Mouse (Mus musculus) kidney, postnatal 14 days (tissue): ENCODE measurements around the gene Ttc34.
A peak's percentile ranks its signal among the peaks of the same experiment; 100 is the strongest.

Source experiments
- DNase-seq: peaks from one replicate; pipeline ENCODE4 v3.0.0; 2022; ENCODE audit warnings: mixed read lengths

Gene Ttc34

DNA sequence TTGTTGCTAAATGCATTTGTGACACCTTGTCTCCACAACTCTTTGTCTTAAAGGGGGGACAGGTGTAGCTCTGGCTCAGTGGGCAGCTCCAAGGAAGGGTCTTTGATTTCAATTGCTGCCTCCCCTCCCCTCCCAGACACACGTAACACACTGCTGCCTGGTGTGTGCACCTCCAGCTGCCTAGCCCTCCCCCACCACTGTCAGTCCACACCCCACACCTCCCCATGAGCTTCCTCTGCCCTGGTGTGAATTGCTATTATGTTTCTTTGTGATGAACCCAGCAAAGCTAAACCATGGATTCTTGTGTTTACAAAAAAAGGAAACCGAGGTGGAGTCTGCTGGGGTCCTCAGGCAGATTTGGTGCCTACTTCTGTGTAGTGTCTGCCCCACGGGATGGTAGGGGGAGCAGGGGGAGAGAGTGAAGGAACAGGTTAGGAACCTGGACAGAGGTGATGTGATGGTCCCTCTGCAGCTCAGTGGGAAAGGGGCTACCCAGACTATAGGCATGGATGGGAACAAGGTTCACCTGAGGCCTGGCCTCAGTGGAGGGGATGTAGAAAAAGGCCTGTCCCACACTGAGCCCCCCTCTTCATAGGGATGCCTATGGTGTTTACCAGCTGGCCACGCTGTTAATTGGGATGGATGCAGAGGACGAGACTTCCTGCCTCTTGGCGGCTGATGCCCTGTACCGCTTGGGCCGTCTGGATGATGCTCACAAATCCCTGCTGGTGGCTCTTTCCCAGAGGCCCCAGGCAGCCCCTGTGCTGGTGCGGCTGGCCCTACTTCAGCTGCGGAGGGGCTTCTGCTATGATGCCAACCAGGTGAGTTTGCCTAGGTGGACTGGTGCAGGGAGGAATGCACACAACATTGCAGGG is 20.3 kb downstream of the Ttc34 start:
- DNase-seq, result no peak

DNA sequence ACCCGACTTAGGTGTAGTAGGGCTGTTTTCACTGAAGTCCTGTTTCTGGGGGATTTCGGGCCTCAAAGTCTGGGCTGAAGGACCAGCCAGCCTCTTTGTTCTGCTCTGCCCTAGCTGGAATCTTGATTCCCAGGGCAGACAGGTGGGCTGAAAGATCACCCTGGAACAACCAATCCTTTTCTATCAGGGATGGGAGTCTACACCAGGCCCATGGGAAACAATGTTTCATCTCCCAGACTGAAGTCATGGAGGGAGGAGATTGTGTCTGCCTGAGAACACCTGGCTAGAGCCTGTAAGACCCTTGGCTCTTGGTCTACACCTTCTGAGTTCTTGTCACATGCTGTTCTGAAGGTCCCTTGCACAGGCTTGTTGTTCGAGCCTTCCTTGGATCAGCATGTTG is 21.3 kb downstream of the Ttc34 start:
- no peak for DNase-seq

DNA sequence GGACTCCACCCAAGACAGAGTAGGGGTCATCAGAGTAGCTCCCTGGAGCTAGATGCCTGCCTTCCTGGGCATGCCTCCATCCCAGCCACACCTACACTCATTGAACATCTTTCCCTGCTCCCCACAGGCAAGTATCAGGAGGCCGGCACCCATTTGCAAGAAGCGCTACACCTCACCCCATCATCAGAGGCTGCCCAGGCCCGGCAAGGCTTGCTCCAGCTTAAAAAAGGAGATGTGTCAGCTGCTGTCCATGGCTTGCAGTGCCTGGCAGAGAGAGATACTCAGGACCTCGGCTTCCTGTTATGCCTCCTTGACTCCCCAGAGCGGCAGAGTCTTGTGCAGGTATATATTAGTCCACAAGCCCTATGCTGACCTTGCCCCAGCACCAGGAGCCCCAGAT is 24.7 kb downstream of the Ttc34 start:
- no peak for DNase-seq

DNA sequence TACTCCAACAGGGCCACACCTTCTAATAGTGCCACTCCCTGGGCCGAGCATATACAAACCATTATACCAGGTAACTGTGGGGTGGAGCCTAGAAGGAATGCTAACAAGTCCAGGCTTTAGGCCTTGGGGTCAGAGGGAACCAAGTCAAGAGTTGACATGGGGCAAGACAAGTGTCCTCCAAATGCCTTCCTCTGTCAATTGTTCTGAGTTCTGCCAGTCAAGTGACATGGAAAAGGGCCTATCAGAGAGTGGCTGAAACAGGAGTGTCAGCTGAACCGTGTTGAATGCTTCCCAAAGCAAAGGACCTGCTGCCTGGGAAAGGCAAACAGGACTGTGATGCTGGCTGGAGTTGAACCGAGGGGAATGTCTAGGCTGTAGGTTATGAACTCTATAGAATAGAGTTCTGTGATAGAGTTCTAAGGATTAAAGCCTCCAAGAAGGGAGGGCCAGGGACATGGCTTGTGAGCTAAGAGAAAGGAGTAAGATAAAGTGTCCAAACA is 26.2 kb downstream of the Ttc34 start:
- DNase-seq, result no peak

DNA sequence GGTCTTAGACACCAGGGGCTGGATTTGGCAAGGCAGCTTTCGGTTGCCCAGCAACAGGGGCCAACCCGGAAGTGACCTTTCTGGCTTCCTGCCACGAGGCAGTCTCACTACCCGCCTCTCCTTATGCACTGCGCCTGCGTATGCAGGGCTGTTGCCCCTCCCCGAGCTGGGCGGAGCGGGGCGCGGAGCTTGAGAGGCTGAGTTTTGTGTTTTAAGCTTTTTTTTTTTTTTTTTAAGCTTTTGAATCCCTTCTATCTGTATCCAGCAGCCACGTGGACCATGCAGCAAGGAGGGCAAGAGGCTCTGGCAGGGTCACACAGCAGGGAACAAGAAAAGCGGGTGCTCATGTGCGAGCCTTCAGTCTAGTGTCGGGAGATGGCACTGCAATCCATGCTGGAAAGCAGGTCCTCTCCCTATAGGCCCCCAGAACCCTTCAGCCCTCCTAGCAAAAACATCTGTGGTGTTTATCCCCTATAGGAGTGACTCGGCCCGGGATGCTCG is 27.1 kb downstream of the Ttc34 start:
- DNase-seq, result peak; percentile 95

DNA sequence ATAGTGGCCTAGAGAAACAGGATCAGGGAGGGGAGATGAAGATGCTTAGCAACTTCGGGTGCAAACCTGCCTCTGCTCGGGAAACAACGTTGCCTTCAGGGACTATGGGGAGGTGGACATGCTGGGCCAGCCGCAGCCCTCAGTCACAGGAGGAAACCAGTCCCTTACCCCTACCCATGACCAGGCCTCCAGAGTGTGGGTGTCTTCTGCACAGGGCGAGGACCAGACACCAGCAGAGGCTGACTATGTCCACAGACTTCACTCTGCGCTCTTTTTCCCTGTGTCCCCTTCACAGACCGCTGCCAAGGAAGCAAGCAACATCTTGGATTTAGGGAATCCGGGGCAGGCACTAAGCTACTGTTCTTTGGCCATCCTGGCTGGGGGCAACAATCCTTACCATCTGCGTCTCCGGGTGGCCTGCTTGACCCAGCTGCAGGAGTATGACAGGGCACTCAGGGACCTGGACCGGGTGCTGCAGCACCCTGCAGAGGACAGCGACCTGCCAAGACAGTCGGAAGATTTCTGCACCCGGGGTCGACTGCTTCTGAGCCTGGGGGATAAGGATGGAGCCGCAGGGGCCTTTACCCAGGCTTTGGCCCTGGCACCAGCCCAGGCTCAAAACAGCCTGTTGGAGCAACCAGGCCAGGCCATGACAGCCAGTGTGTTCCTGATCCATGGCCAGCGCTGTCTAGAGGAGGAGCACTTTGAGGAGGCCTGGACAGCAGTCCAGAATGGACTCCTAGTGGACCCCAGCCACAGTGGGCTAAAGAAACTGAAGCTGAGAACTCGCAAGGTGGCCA is 27.9 kb downstream of the Ttc34 start:
- DNase-seq, result no peak

DNA sequence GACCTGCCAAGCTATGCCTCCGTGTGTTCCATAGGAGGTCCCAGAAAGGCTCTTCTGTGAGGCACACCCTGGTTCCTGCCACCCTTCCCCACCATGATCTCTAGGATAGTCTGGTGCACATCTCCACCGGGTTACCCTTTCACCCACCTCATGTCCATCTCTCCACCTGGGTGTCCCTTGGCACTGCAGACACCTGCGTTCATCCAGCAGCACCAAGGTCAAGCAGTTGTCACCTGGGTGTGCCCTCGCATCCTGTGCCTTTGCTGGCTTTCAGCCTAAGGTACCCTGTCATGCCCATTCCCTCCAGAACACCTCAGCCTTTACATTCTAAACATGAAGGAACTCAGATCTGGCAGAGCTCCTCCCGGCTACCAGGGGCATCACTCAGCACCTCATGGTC is 29.1 kb downstream of the Ttc34 start:
- DNase-seq, result no peak

DNA sequence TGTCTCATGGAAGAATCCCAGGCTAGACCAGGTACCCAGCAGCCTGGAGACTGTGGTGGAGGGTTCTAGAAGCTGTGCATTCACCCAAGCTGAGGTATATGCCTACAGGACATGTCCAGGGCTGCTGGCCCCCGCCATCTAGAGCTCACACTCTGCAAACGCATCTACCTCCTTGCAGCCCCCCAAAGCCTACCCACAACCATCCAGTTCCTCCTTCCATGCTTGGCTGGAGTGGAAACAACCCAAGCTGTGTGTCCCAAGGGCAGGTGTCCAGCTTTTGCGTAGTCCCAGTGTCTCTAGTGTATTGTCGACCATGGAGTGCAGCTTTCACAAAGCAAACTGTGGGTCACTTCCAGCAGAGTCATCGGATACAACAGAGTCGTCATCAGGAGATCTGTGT is 30.0 kb downstream of the Ttc34 start:
- DNase-seq, result no peak

DNA sequence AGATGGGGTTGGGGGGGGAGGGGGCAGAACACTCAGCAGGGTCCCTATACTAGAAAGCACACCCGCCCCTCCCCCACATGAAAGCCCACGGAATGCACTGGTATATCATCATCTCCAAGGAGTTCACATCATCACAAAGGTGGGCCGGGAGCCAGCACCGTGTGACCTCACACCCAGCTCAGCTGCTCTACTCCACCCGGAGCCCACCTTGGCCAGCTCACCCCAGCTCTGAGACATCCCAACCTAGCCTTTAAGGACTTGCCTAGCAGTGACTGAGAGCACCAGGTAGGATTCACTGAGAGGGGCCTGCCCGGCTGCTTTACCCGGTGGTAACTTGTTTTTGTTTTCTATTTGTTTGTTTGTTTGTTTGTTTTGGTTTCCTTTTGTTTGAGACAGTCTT is 32.2 kb downstream of the Ttc34 start, which contains the start of gene Mmel1:
Mmel1 (plus strand) TSS at position 146 of the 400 bp plus-strand sequence.
- DNase-seq, result no peak

DNA sequence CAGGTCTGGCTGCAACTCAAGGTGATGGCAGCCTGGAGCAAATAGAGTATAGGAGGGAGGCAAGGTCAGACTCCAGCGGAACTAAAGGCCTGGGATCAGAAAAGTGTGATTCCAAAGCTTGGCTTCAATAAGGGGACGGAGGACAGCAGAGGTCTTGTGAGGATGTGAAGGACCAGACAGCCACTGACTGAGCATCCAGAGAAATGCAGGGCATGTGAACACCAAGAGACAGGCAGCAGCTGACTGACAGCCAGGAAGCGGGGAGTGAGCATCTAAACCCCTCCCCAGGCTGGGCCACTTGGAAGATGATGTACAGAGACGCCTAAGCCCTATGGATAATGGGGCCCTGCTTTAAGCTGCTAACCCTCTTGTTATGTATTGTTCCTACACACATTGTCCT is 33.5 kb downstream of the Ttc34 start:
- no peak for DNase-seq

DNA sequence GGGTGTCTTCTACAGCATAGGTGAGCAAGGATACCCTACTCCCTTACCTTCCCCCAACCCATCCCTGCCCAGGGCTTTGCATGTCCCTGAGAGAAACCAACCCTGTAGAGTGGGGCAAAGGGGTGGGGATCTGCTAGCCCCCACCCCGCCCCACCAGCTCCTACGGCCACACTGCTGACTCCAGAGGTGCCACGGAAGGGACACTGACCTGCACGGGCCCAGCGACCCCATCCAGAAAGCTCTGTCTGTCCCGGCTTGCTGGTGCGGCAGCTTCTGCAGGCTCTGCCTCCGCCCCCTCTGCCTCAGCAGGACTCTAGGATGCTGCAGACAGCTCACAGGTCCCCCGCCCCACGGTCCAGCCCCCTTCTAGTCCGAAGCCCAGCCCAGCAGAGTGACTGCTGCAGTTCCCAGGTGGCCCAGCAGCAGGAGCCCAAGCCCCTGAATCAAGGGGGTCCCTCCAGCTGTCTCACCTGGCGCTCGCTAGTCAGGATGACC is 34.5 kb downstream of the Ttc34 start:
- no peak for DNase-seq

DNA sequence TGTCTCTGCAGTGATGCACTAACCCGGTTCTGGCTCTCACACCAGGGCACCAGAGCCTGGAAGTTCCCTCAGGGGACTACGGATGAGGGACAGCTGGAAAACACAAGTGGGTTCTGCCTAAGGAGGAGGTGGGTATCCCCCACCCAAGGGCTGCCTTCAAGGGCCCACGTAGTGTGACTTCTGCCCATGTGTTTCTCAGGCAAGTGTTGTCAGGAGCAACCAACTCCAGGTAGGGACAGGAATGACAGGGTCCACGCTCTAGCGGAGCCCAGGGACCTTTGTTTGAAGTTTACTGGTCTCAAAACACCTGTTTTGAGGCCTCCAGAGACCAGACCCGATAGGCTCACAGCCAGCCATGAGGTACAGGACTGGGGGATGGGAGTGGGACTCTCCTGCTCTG is 35.9 kb downstream of the Ttc34 start:
- DNase-seq, result no peak

DNA sequence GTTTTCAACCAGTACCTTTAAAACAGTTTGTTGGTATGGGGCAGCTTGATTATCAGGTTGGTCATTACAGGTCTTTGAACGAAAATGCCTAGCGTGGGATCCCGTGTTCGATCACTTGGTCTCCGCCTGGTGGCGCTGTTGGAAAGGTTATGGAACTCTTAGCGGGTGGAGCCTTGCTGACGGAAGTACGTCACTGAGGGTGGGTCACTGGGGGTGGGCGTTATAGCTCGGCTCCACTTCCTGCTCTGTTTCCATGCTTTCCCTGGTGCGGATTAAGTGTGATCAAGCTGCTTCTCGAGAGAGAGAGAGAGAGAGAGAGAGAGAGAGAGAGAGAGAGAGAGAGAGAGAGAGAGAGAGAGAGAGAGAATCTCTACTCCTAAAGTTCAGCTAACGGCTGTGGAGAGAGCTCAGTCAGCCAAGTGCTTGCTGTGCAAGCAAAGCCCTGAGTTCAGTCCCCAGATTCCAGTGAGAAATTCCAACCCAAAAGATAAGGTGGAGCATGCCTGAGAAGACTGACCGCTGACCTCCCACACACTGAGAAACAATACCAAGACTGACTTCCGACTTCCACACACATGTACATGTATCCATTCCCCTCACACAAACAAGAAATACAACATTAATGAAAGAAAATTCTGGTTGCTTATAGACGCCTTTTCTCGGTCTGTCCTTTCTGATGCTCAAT is 40.7 kb downstream of the Ttc34 start:
- DNase-seq, result peak; percentile 93

DNA sequence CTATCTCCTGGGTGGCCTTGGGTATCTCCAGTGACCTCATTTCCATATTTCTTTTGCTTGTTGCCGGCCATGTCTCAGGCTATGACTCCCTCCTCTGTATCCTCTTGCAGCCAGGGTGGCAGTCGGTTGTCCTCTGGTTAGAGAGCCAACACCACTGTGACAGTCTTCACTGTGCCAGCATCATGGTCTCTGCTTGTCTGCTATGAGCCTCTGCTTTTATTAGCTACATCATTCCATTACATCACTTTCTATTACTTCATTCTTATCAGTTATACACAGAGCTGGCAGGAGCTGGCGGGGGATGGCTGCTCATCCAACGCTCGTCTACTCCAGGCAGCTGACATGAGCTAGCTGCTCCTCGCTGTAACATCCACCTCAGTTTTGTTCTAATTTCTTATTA is 43.5 kb downstream of the Ttc34 start:
- DNase-seq, result no peak

DNA sequence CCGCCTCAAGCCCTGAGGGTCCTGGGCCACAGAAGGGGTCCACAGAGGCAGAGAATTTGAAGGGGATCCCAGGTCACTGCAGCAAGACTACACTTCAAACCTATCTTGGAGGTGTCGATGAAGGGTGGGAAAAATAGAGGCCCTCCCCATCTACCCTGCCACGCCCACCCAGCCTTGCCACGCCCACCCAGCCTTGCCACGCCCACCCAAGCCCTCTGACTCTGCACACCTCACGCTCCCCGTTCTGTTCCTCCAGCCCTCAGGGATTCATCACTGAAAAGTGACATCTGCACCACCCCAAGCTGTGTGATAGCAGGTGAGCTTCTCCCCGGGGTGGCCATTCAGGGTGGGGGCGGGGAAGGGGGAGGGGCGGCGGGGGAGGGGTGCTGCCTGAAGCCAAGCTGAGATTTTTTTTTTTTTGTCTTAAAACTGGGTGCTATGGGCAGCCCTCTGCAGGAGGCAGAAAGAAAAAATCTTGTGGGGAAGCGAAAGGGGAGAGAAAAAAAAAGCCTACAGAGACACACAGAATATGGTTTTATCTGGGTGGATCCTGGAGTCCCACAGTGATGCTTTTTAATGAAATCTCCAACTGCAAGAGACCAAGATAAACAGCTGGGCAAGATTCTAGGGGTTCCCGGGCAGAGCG is 44.9 kb downstream of the Ttc34 start:
- no peak for DNase-seq

DNA sequence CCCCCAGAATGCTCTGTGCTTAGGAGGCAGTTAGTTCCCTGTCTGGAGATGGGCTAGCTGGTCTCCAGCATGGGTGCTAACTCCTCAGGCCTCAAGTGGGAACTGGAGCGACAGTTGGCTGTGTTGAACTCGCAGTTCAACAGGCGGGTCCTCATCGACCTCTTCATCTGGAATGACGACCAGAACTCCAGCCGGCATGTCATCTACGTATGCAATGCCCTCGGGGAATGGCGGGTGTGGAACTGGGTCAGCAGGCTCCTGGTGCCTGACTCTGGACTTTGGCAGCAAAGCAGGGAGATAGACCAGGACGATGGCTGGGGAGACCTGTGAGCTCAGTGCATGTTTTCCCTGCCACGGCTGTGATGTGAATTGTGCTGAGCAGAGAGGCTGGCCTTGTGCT is 48.2 kb downstream of the Ttc34 start:
- no peak for DNase-seq

DNA sequence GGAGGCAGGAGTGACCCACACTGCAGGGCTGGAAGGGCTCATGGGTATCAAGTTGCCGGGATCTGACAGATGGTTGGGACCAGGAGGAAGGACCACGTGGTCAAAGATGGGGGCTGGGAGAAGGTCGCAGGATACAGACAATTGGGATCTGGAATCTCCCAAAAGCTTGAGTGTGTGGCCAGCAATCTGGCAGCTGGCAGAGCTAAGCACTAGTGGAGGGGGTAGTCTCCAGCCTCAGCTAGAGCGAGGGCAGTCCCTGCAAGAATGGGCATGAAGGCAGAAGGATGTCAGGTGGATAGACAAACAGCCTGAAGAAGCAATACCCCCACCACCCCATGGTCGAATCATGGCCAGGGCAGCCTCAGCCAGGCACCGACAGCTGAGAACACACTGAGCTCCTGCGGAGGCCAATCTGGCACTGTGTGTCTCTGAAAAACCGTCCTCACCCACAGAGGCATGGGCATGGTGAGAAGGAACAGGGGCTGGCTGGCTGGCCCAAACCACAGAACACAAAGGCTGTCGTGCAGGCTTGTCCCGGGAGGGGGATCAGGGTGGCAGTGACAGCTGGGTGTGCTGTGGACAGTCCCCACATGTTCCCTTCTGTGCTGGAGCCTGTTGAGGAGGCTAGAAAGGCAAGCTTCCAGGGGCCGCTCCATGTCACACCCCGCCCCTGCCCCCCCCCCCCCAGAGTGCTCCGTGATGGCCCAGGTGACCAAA is 49.8 kb downstream of the Ttc34 start:
- no peak for DNase-seq

DNA sequence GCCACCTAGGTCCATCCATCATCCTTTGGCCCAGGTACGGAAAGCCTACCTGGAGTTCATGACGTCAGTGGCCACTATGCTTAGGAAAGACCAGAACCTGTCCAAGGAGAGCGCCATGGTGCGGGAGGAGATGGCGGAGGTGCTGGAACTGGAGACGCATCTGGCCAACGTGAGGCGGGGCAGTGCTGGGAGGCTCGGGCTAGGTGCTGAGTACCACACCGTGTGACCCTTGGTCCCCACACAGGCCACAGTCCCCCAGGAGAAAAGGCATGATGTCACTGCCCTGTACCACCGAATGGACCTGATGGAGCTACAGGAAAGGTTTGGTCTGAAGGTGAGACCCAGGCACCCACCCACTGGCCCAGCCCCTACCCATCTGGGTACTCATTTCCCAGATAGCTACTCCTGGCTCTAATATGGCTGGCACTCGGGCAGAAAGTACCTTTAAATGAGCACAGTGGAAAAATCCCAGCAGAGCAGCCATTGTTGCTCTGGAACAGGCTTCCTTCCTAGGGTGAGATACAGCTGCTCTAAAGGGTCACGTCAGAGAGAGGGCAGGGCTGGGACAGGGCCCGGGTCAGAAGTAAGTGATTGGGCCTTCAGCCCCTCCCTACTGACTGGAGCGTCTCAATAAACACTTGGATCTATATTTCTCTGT is 50.5 kb downstream of the Ttc34 start:
- DNase-seq, result no peak

DNA sequence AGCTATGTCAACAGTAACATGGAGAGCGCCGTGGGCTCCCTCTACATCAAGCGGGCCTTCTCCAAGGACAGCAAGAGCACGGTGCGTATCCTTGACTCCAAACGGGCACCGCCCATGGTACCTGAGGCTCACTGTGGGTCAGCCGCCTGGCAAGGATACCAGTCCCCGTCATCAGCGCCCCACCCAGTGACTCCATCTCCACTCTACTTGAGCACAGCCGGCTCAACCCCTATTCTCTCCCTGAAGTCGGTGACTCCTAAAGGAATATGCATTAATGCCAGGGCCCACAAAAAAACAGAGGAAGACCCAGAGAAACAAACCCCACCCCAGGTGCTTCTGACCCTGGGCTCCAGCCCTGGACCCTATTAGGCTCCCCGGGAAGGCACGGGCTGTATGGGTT is 53.6 kb downstream of the Ttc34 start:
- DNase-seq, result no peak

DNA sequence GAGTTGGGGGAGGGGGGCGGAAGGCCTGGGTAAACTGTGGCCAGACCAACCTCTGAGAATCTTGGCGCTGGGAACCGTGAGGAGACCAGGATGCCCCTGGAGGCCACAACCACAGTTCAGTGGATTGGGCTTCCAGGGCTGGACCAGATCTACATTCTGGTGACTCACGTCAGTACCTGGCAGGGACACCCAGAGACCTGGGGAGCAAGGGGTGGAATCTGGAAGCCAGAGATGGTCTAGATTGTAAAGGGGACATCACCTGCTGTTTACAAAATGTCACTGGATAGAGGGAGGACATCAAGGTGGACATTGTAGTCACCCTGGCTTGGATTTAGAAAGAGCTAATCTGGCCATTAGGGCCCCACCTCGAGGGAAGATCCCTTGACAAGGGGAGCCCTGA is 58.3 kb downstream of the Ttc34 start:
- no peak for DNase-seq
